Mouse (Mus musculus): ENCODE results near the gene Atp6v0d1.

The Atp6v0d1 gene

DNA sequence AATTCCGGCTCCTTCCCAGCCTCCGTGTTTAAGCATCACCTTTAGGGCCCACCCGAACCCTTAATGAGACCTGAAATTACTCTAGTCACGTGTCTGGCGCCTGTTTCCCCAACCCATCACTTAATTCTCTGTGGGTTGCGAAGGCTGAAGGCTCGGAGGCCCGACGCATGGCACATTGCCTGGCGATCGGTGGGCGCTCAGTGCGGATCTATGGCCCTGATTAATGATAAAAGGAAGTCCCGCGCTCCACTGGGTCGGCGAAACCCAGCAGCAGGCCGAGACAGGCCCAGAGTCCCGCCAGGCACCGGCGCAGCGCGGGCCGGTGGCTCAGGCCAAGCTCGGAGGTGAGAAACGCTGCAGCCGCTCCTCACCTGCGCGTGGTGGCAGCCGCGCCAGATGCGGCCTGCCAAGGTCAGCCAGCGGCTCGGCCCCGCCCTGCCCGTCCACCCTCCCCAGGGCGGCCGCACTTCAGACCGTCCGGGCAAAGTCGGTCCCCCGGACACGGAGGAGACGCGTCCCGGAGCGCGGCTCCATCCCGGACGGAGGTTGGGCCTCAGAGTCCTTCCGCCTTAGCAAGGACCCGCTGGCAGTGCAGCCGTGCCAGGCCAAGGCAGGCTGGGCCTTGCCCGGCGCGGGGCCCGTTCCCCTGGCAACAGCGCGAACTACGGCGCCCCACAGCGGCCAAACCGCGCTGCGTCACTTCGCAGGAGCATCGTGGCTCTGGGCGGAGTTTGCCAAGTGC, 69.2 kb downstream of the Atp6v0d1 start, which contains the start of gene Zdhhc1:
Gene Zdhhc1 (minus strand): TSS at position 464 of the 742 bp plus-strand sequence.
- DNase-seq, result peak; percentile 87

- DNase-seq, result no peak
Observed at GRCm38 (mm10) chr8:105495350-105496302, 70.2 kb downstream of the Atp6v0d1 start.

DNA sequence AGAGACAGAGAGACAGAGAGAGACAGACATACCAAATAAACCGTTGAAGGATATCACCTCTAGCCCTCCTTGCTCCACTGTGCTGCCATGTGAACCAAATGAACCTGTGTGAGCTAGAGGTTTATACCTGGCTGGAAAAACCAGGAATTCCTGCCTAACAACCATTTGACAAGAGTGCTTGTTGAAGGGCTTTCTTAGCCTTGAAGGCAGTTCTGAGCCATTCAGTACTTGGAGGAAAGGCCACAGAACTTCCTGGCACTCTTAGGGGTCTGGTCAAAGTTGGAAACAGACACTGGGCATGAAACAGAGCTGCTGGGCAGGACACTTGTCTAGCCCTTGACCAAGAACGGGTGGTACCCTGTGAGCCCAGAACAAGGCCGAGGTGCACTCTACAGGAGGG, 71.3 kb downstream of the Atp6v0d1 start:
- no peak for DNase-seq

GRCm38 (mm10) chr8:105493495-105493894, 72.4 kb downstream of the Atp6v0d1 start:
- DNase-seq, result no peak

GRCm38 (mm10) chr8:105489281-105489680, 76.6 kb downstream of the Atp6v0d1 start:
- no peak for DNase-seq

DNA sequence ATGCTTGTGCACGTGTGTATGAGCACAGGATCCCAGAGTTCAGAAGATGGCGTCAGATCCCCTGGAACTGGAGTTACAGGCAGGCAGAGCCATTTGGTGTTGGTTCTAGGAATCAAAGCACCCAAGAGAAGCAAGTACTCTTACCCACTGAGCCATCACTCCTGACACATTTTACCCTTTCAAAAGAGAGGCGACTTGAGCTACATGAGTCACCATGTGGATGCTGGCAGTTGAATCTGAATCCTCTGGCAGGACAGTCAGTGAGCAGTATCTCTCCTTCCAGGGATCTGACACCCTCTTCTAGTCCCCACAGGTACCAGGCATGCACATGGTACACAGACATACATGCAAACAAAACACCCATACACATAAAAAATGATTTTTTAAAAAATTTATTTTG, 77.8 kb downstream of the Atp6v0d1 start:
- no peak for DNase-seq

- peak; percentile 41 for DNase-seq
Observed at GRCm38 (mm10) chr8:105484392-105484791, 81.5 kb downstream of the Atp6v0d1 start.

- no peak for DNase-seq
Observed at GRCm38 (mm10) chr8:105484030-105484368, 81.8 kb downstream of the Atp6v0d1 start.

DNA sequence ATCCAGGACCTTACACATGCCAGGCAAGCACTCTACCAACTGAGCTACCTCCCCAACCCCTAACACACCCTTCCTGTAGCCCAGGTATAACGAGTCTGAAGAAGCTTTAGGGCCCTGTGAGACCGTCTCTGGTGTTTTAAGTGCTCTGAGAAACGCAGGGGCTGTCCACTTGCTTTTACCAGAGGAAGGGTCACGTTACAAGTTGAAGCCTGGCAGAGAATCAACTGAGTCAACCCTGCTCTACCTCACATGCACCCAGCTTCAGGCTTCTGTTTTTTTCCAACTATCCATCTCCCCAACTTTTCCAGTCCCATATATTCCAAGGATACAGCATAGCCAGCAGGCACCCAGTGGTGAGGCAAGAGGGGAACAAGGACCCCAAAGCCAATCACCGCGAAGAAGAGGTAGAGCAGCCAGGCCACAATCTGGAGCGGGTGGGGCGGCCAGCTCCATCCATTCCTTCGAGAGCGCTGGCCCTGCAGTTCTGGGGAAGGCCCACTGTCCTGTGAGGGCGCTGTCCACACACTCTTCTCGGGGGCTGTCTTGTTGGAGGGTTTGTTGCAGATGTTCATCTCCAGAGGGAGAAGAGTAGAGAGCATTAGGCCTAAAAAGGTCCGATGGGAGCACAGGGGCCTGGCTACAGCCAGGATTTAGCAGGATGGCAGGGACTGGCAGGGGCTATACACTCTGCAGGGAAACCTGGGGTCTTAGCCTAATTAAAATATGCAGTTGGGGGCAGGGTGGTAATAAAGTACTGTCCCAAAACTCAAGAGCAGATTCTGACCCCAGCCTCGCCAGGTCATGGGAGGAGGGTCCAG, 82.4 kb downstream of the Atp6v0d1 start:
- no peak for DNase-seq

- DNase-seq, result no peak
Observed at GRCm38 (mm10) chr8:105482123-105482522, 83.7 kb downstream of the Atp6v0d1 start.

- peak; percentile 25 for DNase-seq
Observed at GRCm38 (mm10) chr8:105481453-105481852, 84.4 kb downstream of the Atp6v0d1 start.

DNA sequence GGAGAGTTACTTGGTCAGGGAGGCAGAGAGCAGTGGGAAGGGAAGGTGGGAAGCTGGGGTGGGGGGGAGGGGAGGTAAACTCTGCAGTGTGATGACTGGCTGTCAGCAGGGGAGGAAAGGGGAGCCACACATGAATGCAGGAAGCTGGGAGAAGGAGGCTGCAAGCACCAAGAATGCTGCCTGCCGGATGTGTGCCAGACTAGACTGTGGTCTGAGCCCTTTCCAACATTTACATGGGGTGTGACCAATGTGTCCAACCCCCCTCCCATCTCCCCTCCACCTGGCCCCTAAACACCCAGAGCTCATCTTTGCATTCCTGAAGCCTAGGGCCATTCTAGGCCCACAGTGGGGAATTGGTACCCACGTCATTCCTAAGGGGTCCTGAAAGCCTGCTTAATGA, 84.8 kb downstream of the Atp6v0d1 start:
- DNase-seq, result no peak

GRCm38 (mm10) chr8:105477792-105478191, 88.1 kb downstream of the Atp6v0d1 start:
- no peak for DNase-seq

- peak; percentile 65 for DNase-seq
Observed at GRCm38 (mm10) chr8:105476628-105477413, 89.0 kb downstream of the Atp6v0d1 start.

DNA sequence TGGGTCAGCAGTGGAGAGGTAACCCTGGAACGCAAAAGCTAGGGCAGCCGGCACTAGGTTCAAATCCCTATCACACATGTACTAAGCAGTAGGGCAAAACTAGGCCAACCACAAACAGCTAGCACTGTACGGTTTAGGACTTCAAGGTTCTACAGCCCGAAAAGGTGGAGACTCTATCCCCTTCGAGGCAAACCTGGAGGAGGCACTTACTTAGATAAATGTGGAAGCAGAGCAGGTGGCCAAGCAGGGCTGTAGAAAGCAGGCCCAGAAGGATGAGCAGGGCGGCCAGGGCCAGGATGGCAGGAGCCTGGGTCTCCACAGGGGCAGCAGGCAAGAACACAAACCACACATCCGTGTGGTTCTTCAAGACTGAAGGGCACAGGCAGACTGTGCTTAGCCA, 89.7 kb downstream of the Atp6v0d1 start:
- DNase-seq, result no peak

DNA sequence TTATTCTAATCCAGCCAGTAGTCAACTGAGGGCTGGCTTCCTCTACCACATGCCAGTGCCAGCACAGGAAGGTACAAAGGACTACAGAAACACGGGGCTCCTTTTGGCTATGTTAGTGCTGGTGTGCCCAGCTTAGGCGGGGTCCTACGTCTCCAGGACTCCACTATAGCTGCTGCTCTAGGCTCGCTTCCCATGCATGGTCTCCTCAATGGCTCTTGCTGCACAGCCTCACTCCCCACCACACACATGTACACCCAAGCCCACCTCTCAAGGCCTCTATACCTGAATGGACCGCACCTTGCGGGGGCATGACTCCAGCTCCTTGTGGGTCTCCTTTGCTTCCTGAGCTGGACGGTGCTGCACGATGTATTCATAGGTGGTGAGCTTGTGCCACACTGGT, 90.1 kb downstream of the Atp6v0d1 start:
- no peak for DNase-seq

GRCm38 (mm10) chr8:105475254-105475653, 90.6 kb downstream of the Atp6v0d1 start:
- no peak for DNase-seq

- DNase-seq, result no peak
Observed at GRCm38 (mm10) chr8:105474680-105475079, 91.2 kb downstream of the Atp6v0d1 start.

All from thymus, postnatal 14 days (tissue).